Mouse (Mus musculus) cerebellum, adult 9-10 months (tissue): ENCODE results near the gene Tnfrsf8.

Source experiments
- DNase-seq: peaks from one replicate; pipeline ENCODE4 v3.0.0; 2022

Gene Tnfrsf8

DNA sequence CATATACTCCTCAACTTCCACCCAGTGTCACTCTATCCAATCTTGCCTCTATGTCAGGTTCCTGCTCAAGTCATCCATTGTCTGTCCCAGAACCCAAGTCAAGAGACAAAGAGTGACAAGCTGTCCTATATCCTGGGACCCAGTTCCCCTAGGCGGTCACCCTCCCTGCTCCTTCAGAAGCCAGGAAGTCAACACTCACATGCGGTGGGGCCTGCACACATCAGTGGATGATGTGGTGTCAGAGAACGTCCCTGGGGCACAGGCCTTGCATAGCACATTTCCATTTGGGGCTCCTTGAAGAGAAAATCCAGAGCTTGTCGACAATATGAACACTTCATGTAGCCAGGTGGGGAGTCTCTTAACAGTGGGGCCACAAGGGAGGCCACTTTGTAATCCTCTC, 90.4 kb downstream of the Tnfrsf8 start:
- DNase-seq = no peak

- DNase-seq = no peak
Measured at GRCm38 (mm10) chr4:145222064-145222463, 92.9 kb downstream of the Tnfrsf8 start.

DNA sequence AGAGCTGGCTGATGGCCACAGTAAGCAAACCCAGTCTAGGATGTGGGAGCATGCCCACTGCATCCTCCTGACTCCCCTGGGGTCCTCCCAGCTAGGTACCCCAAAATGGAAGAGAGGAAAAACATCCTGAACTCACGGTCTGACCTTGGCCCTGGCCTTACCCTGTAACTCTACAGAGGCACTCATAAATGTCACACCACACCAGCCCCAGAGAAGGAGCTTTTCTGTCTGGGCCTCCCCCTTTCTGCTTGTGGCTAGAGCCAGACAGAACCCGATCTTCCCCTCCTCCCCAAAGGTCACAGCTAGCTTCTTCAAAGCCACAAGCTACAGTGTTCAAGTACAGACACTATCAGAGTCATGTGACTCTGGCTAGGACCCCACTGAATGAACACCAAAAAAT, 93.6 kb downstream of the Tnfrsf8 start:
- no peak for DNase-seq

DNA sequence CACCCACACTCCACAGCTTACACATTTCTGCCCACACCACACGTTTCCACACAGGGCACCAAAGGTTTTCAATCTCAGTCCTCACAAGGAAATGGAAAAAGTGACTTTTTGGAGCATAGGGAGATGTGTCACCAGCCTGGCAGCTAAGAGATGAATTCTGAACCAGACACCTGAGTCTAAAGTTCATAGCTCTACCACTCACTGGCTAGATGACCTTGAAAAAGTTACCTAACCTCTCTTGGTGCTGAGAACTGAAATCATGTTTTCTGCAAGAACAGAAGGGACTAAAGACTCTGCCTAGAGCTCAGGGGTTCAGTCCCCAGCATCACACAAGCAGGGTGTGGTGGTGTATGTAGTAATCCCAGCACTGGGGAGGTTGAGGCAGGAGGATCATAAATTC, 95.0 kb downstream of the Tnfrsf8 start:
- no peak for DNase-seq

DNA sequence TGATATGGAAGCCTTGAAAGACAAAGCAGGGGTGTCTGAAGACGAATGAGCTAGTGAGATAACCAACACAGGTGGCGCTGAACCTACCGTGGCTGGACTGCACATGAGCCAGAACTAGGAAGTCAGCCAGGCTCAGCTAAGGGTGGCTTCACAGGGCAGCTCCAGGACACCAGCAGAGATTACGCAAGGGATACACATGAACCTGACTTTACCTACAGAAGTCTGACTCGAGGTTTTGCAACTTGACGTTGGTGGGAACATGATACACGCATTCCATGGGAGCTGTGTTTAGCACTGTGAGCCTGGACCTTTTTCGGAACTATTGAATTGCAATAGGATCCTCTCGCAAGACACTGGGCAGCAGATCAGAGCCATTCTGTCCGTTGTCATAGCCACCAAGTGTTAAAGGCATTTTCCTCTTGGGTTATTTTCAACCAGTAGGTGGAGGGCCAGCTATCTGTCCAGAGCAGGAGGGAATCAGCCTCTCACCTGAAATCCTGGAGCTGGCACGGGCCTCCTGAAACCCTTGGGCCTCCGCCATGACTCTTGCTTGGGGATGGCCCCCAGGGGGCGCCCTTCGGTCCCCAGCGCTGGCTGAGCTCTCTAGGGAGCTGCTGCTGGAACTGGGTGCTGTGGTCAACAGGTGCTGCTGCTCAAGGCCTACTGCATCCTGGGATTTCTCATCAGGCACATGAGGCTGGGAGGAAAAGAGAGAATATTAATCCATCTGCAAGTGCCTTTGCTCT, 95.6 kb downstream of the Tnfrsf8 start:
- no peak for DNase-seq

- DNase-seq = no peak
Measured at GRCm38 (mm10) chr4:145217837-145218236, 97.1 kb downstream of the Tnfrsf8 start.
